Mouse (Mus musculus) MEL (cell line): ENCODE data around the gene H13. TPM values are rescaled to one million over a fixed set of nuclear protein-coding genes. Genes with fewer than 3 reads are reported as not detected.

Experiments
- DNase-seq: peaks from one replicate; pipeline ENCODE4 v3.0.0; 2011; ENCODE audit warnings: low read depth, low spot score
- H3K27ac ChIP-seq: 2 replicates; pipeline ENCODE4 v1.5.1; 2012; ENCODE audit warnings: low read depth, mild to moderate bottlenecking, control low read depth, low read length, moderate library complexity; ENCODE audit not compliant: control insufficient read depth
- H3K27me3 ChIP-seq, 2 experiments: fragments of 150-350 bp in 1 of 2; sonication (generic) in 1 of 2; 2 replicates each; pipeline ENCODE4 v1.6.1; 2012; ENCODE audit warnings: low read length in 2 of 2, mild to moderate bottlenecking in 2 of 2, improper control_type of control experiment in 1 of 2, moderate library complexity in 1 of 2; ENCODE audit not compliant: insufficient read depth in 2 of 2, control insufficient read depth in 1 of 2
- H3K36me3 ChIP-seq, 2 experiments: 2 replicates each; pipeline ENCODE4 v1.6.1; 2012 to 2014; ENCODE audit warnings: low read length in 2 of 2, improper control_type of control experiment in 1 of 2, inconsistent platforms in 1 of 2, mild to moderate bottlenecking in 1 of 2; ENCODE audit not compliant: insufficient read depth in 2 of 2, control insufficient read depth in 1 of 2
- H3K4me1 ChIP-seq, 2 experiments: fragments of 150-350 bp in 1 of 2; sonication (generic) in 1 of 2; 2 replicates each; pipeline ENCODE4 v1.6.1; 2012; ENCODE audit warnings: low read length in 2 of 2, improper control_type of control experiment in 1 of 2, mild to moderate bottlenecking in 1 of 2; ENCODE audit not compliant: insufficient read depth in 2 of 2, control insufficient read depth in 1 of 2
- H3K4me3 ChIP-seq, 2 experiments: fragments of 150-350 bp in 1 of 2; sonication (generic) in 1 of 2; 2 replicates each; pipeline ENCODE4 v1.5.1; 2012; ENCODE audit warnings: low read depth in 2 of 2, low read length in 2 of 2, mild to moderate bottlenecking in 2 of 2, moderate library complexity in 2 of 2, control low read depth in 1 of 2, improper control_type of control experiment in 1 of 2; ENCODE audit not compliant: control insufficient read depth in 1 of 2, insufficient read depth in 1 of 2
- H3K79me2 ChIP-seq: 2 replicates; pipeline ENCODE4 v1.6.1; 2012; ENCODE audit warnings: mild to moderate bottlenecking, low read length, moderate library complexity; ENCODE audit not compliant: control insufficient read depth, poor library complexity, insufficient read depth
- H3K9ac ChIP-seq: 2 replicates; pipeline ENCODE4 v1.6.1; 2012; ENCODE audit warnings: low read depth, mild to moderate bottlenecking, control low read depth, low read length, moderate library complexity; ENCODE audit not compliant: control insufficient read depth, poor library complexity, severe bottlenecking
- H3K9me3 ChIP-seq: fragments of 150-350 bp; sonication (generic); replicated peaks from 2 replicates; pipeline ENCODE4 v1.6.1; 2012; ENCODE audit warnings: mild to moderate bottlenecking, low read length, improper control_type of control experiment, moderate library complexity; ENCODE audit not compliant: insufficient read depth
- CHD1 ChIP-seq: IDR thresholded peaks from 2 replicates; pipeline ENCODE4 v1.6.1; 2012; ENCODE audit warnings: low read depth, mild to moderate bottlenecking, inconsistent platforms, low read length, improper control_type of control experiment
- CHD2 ChIP-seq: IDR thresholded peaks from 2 replicates; pipeline ENCODE4 v1.6.1; 2011; ENCODE audit warnings: low read length, improper control_type of control experiment
- CTCF ChIP-seq, 3 experiments: IDR thresholded peaks in 2 of 3; conservative IDR thresholded peaks in 1 of 3; 2 replicates each; pipeline ENCODE4 v1.5.1; 2011 to 2012; ENCODE audit warnings: low read length in 3 of 3, low read depth in 2 of 3, mild to moderate bottlenecking in 2 of 3, improper control_type of control experiment in 1 of 3, inconsistent platforms in 1 of 3, mixed read lengths in 1 of 3, moderate library complexity in 1 of 3; ENCODE audit not compliant: control insufficient read depth in 1 of 3, insufficient read depth in 1 of 3, poor library complexity in 1 of 3, severe bottlenecking in 1 of 3
- E2F4 ChIP-seq: IDR thresholded peaks from 2 replicates; pipeline ENCODE4 v1.6.1; 2011; ENCODE audit warnings: low read depth, low read length, improper control_type of control experiment, borderline replicate concordance
- ETS1 ChIP-seq: IDR thresholded peaks from 2 replicates; pipeline ENCODE4 v1.6.1; 2012; ENCODE audit warnings: low read depth, mild to moderate bottlenecking, inconsistent platforms, low read length, improper control_type of control experiment, moderate library complexity
- GATA1 ChIP-seq: IDR thresholded peaks from 2 replicates; pipeline ENCODE4 v1.6.1; 2011; ENCODE audit warnings: low read depth, low read length, improper control_type of control experiment
- HCFC1 ChIP-seq: IDR thresholded peaks from 2 replicates; pipeline ENCODE4 v1.6.1; 2012; ENCODE audit warnings: low read depth, mild to moderate bottlenecking, inconsistent platforms, low read length, improper control_type of control experiment, moderate library complexity
- KAT2A ChIP-seq: conservative IDR thresholded peaks from 2 replicates; pipeline ENCODE4 v1.6.1; 2012; ENCODE audit warnings: low read depth, low read length, improper control_type of control experiment, inconsistent platforms
- MAFK ChIP-seq: IDR thresholded peaks from 2 replicates; pipeline ENCODE4 v1.6.1; 2011; ENCODE audit warnings: low read depth, mild to moderate bottlenecking, low read length, improper control_type of control experiment, borderline replicate concordance
- MAX ChIP-seq: IDR thresholded peaks from 2 replicates; pipeline ENCODE4 v1.6.1; 2011; ENCODE audit warnings: low read length, improper control_type of control experiment
- MAZ ChIP-seq: IDR thresholded peaks from 2 replicates; pipeline ENCODE4 v1.6.1; 2012; ENCODE audit warnings: low read depth, mild to moderate bottlenecking, inconsistent platforms, low read length, improper control_type of control experiment
- MXI1 ChIP-seq: IDR thresholded peaks from 2 replicates; pipeline ENCODE4 v1.6.1; 2011; ENCODE audit warnings: mild to moderate bottlenecking, low read depth, low read length, improper control_type of control experiment
- MYB ChIP-seq: IDR thresholded peaks from 2 replicates; pipeline ENCODE4 v1.6.1; 2011; ENCODE audit warnings: mild to moderate bottlenecking, low read depth, low read length, improper control_type of control experiment
- NRF1 ChIP-seq: IDR thresholded peaks from 2 replicates; pipeline ENCODE4 v1.6.1; 2014; ENCODE audit warnings: low read depth, mild to moderate bottlenecking, inconsistent platforms, low read length, improper control_type of control experiment, moderate library complexity; ENCODE audit not compliant: poor library complexity, insufficient read depth, severe bottlenecking
- RAD21 ChIP-seq: IDR thresholded peaks from 2 replicates; pipeline ENCODE4 v1.6.1; 2011; ENCODE audit warnings: mild to moderate bottlenecking, low read depth, low read length, improper control_type of control experiment
- RCOR1 ChIP-seq: IDR thresholded peaks from 2 replicates; pipeline ENCODE4 v1.6.1; 2012; ENCODE audit warnings: low read depth, mild to moderate bottlenecking, inconsistent platforms, low read length, improper control_type of control experiment
- SIN3A ChIP-seq: IDR thresholded peaks from 2 replicates; pipeline ENCODE4 v1.6.1; 2012; ENCODE audit warnings: low read length, improper control_type of control experiment, inconsistent platforms
- TAL1 ChIP-seq: IDR thresholded peaks from 2 replicates; pipeline ENCODE4 v1.6.1; 2012; ENCODE audit warnings: mild to moderate bottlenecking, inconsistent platforms, low read length, moderate library complexity, mixed read lengths
- TCF12 ChIP-seq: IDR thresholded peaks from 2 replicates; pipeline ENCODE4 v1.6.1; 2014; ENCODE audit warnings: low read depth, mild to moderate bottlenecking, inconsistent platforms, low read length, improper control_type of control experiment, moderate library complexity
- UBTF ChIP-seq: IDR thresholded peaks from 2 replicates; pipeline ENCODE4 v1.6.1; 2012; ENCODE audit warnings: low read depth, mild to moderate bottlenecking, inconsistent platforms, low read length, improper control_type of control experiment, moderate library complexity, borderline replicate concordance; ENCODE audit not compliant: insufficient read depth
- USF2 ChIP-seq, 2 experiments: IDR thresholded peaks; 2 replicates each; pipeline ENCODE4 v1.6.1; 2011 to 2012; ENCODE audit warnings: improper control_type of control experiment in 2 of 2, low read length in 2 of 2, borderline replicate concordance in 1 of 2, inconsistent platforms in 1 of 2, low read depth in 1 of 2, mild to moderate bottlenecking in 1 of 2; ENCODE audit not compliant: insufficient read depth in 1 of 2
- ZC3H11A ChIP-seq: IDR thresholded peaks from 2 replicates; pipeline ENCODE4 v1.6.1; 2012; ENCODE audit warnings: low read depth, mild to moderate bottlenecking, inconsistent platforms, low read length, improper control_type of control experiment
- ZKSCAN1 ChIP-seq: IDR thresholded peaks from 2 replicates; pipeline ENCODE4 v1.6.1; 2012; ENCODE audit warnings: low read depth, mild to moderate bottlenecking, inconsistent platforms, low read length, improper control_type of control experiment, moderate library complexity
- ZMIZ1 ChIP-seq: IDR thresholded peaks from 2 replicates; pipeline ENCODE4 v1.6.1; 2012; ENCODE audit warnings: low read depth, mild to moderate bottlenecking, inconsistent platforms, low read length, improper control_type of control experiment, moderate library complexity
- polyA plus RNA-seq, 2 experiments: library from polyadenylated mRNA; stranded (reverse) in 1 of 2; unstranded in 1 of 2; fragments of >175 nt in 1 of 2; fragments of >200 nt in 1 of 2; gene quantifications; 2 replicates each; pipeline versions ENCODE4 v1.2.1 to v1.2.4; 2012; ENCODE audit warnings: low replicate concordance in 2 of 2, low read depth in 1 of 2; ENCODE audit not compliant: insufficient read length in 2 of 2, insufficient read depth in 1 of 2, missing spikeins in 1 of 2
- total RNA-seq: library from RNA; depleted of rRNA; stranded (reverse); fragments of 300-350 nt; gene quantifications from 2 replicates; pipeline ENCODE4 v1.2.3, GENCODE M21; 2012

The H13 gene
- total and polyA plus RNA-seq, 3 experiments: 82.7 to 421 (median 139) TPM

GRCm38 (mm10) chr2:152726751-152727335 lies 57.6 kb downstream of the H13 start:
- H3K27me3 ChIP-seq: no peaks in the 10 kb centered on the region; a peak in 1 of 4 replicates
- no peak overlapping the region for H3K4me3 ChIP-seq
- no peaks in the 10 kb centered on the region for H3K4me1 ChIP-seq
- TF ChIP-seq ETS1 (no peak), RCOR1 (no peak), CHD1 (no peak), ZKSCAN1 (no peak), MAZ (no peak), USF2 (IDR thresholded peaks at IDR 0.05; ENCODE audit: borderline replicate concordance in 1 of 2, insufficient read depth in 1 of 2, low read depth in 1 of 2, low read length in 2 of 2) (no peak), CHD2 (no peak), MYB (no peak), SIN3A (no peak), CTCF (IDR thresholded peaks at IDR 0.05 in 2 of 3, conservative IDR thresholded peaks at IDR 0.05 in 1 of 3; ENCODE audit: control insufficient read depth in 1 of 3, insufficient read depth in 1 of 3, low read depth in 2 of 3, low read length in 3 of 3, poor library complexity in 1 of 3, severe bottlenecking in 1 of 3) (no peak), ZC3H11A (no peak), MAX (no peak), TCF12 (no peak), RAD21 (no peak)
- H3K9me3 ChIP-seq: no peaks in the 10 kb centered on the region
- no peak overlapping the region for H3K9ac ChIP-seq
- no peak for DNase-seq
- H3K79me2 ChIP-seq: no peaks in the 10 kb centered on the region
- H3K27ac ChIP-seq: no peak overlapping the region
- H3K36me3 ChIP-seq: no peaks in the 10 kb centered on the region

- Histone ChIP-seq H3K9me3 (no peaks in the 10 kb centered on the region), H3K36me3 (no peaks in the 10 kb centered on the region), H3K4me1 (no peaks in the 10 kb centered on the region), H3K9ac (no peak overlapping the region), H3K79me2 (no peaks in the 10 kb centered on the region), H3K27me3 (no peaks in the 10 kb centered on the region; a peak in 1 of 4 replicates), H3K4me3 (no peak overlapping the region), H3K27ac (no peak overlapping the region)
- DNase-seq: no peak
- TF ChIP-seq ZMIZ1 (no peak), MXI1 (no peak), UBTF (no peak), ZC3H11A (no peak), GATA1 (no peak), TAL1 (no peak), MAFK (no peak), MAX (no peak), KAT2A (no peak), HCFC1 (no peak), NRF1 (no peak), E2F4 (no peak)
Observed at GRCm38 (mm10) chr2:152727795-152728510, 58.7 kb downstream of the H13 start.
